Mouse (Mus musculus) embryonic fibroblast, embryonic 13.5 days (primary cell): ENCODE measurements around the gene Pecam1. TPM values are rescaled to one million over a fixed set of nuclear protein-coding genes. Genes with fewer than 3 reads are reported as not detected.
"Not testable (repeated sequence)": the region's sequence is repeated elsewhere in the genome, so short reads cannot be mapped to it uniquely, and the experiment has no call there.

Source experiments
- H3K27ac ChIP-seq: 2 replicates; pipeline ENCODE4 v1.5.1; 2012; ENCODE audit warnings: low read length, control low read depth, inconsistent platforms; ENCODE audit not compliant: insufficient read depth
- H3K4me1 ChIP-seq: 2 replicates; pipeline ENCODE4 v1.6.1; 2011; ENCODE audit warnings: low read length; ENCODE audit not compliant: control insufficient read depth, insufficient read depth
- H3K4me3 ChIP-seq: 2 replicates; pipeline ENCODE4 v1.5.1; 2011; ENCODE audit warnings: mild to moderate bottlenecking, control low read depth, low read length; ENCODE audit not compliant: insufficient read depth
- CTCF ChIP-seq: IDR thresholded peaks from 2 replicates; pipeline ENCODE4 v1.5.1; 2011; ENCODE audit warnings: mild to moderate bottlenecking, control low read depth, low read length, moderate library complexity, borderline replicate concordance; ENCODE audit not compliant: insufficient read depth
- POLR2A ChIP-seq: IDR thresholded peaks from 2 replicates; pipeline ENCODE4 v1.6.1; 2011; ENCODE audit warnings: low read depth, mild to moderate bottlenecking, control low read depth, low read length, moderate library complexity
- polyA plus RNA-seq: library from polyadenylated mRNA; stranded (reverse); fragments of >200 nt; gene quantifications from 2 replicates; pipeline ENCODE4 v1.2.4, GENCODE M21; 2011; ENCODE audit warnings: low read depth; ENCODE audit not compliant: missing spikeins, insufficient read length

The Pecam1 gene
- polyA plus RNA-seq, 1 experiment, result 1.0 TPM

DNA sequence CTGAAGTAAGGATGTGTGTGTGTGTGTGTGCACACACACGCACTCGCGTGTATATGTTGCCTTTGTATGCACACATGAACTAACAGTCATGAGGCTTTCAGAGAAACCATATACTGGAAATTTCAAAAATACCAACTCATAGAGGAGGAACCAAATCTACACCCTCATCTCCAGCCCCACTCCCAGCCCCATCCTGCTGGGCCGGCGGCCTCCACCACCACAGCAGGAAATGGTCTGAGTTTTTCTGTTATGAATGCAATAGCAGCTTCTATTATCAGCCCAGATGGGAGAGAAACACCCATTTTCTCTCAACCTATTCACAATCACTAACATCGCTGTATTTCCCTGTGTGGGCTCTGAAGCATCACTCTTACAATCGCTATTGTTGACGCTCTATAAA, 128.4 kb downstream of the Pecam1 start:
- no peak for TF ChIP-seq POLR2A
- TF ChIP-seq CTCF, result no peak

DNA sequence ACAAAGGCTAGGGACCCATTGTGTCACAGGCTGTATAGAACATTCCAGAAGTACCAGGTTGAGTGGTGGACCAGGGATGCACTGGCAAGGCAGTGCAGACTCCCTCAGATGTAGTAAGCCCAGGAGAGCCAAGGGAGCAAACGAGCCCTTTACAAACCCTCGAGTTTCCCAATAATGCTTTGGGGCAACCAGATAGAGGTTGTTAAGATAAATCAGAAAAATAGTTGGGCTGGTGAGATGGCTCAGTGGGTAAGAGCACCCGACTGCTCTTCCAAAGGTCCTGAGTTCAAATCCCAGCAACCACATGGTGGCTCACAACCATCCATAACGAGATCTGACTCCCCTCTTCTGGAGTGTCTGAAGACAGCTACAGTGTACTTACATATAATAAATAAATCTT, 131.7 kb downstream of the Pecam1 start:
- H3K4me3 ChIP-seq, H3K27ac ChIP-seq, H3K4me1 ChIP-seq: not testable (repeated sequence)

More for the DNA sequence above, 128.4 kb downstream of the Pecam1 start:
- Histone ChIP-seq H3K4me1 (no peaks in the 10 kb centered on the region), H3K4me3 (no peak overlapping the region), H3K27ac (no peak overlapping the region)

DNA sequence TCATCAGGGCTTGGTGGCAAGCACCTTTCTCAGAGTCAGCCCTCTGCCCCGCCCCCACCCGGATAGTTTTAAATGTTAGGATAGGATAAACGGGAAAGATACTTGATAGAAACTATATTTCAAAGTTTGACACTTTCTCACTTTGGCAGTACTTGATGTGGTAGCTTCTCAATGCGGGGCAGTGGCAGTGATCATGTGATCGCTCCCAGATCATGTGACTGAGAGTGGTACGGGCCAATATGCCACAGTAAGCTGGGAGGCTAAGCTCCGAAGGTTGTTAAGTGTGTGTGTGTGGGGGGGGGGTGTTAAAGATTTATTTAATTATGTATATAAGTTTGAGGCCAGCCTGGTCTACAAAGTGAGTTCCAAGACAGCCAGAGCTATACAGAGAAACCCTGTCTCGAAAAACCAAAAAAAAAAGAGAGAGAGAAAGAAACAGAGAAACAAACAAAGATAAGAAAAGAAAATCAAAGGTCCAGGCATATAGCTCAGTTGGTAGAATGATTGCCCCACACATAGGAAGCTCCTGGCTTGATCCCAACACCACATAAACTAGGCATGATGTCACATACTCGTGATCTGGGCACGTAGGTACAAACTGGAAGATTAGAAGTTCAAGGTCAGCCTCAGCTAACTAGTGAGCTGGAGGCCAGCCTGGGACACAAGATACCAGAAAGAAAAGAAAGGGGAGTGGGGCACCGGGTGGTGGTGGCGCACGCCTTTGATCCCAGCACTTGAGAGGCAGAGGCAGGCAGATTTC, 132.4 kb downstream of the Pecam1 start:
- no peak for TF ChIP-seq POLR2A
- TF ChIP-seq CTCF, result no peak
- Histone ChIP-seq H3K4me3 (no peak overlapping the region), H3K4me1 (no peaks in the 10 kb centered on the region), H3K27ac (no peak overlapping the region)

DNA sequence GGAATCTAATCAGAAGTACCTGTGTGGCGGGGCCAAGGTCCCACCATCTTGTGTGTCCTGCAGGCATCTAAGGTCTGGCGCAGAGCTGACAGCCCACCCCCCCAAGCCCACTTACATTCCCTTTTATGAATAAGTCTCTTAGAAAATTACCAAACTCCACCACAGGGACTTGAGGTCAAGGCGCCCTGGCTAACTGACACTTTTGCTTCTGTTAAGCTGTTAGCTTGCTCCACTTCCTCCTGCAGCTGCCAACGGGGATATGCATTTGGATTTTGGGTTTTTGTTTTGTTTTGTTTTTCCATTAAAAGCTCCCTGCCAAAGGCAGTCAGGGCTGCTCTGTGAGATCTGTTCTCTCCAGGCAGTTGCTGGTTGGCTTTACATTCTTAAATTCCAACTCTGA, 134.9 kb downstream of the Pecam1 start:
- H3K4me1 ChIP-seq, result no peaks in the 10 kb centered on the region
- no peak overlapping the region for H3K27ac ChIP-seq
- TF ChIP-seq POLR2A (no peak), CTCF (no peak)

GRCm38 (mm10) chr11:106614339-106614645, 136.1 kb downstream of the Pecam1 start:
- Histone ChIP-seq H3K4me1 (no peaks in the 10 kb centered on the region; the same call in 1 of the 2 replicates), H3K27ac (no peak overlapping the region), H3K4me3 (no peak overlapping the region)
- TF ChIP-seq POLR2A (no peak), CTCF (no peak)

More for the DNA sequence above, 134.9 kb downstream of the Pecam1 start:
- H3K4me3 ChIP-seq, result no peak overlapping the region

- Histone ChIP-seq H3K4me3 (peak overlapping the region; percentile 86), H3K4me1 (no peaks in the 10 kb centered on the region; the same call in 1 of the 2 replicates), H3K27ac (no peak overlapping the region)
- TF ChIP-seq CTCF (no peak), POLR2A (no peak)
These were observed 136.6 kb downstream of the Pecam1 start for GRCm38 (mm10) chr11:106613638-106614338.

GRCm38 (mm10) chr11:106612961-106613637, 137.3 kb downstream of the Pecam1 start, which contains the start of gene Tex2:
Gene Tex2, minus strand, starts transcription at chr11:106613423.
- TF ChIP-seq POLR2A (peak; percentile 57), CTCF (no peak)
- no peaks in the 10 kb centered on the region; the same call in 1 of the 2 replicates for H3K4me1 ChIP-seq
- peak within 1 kb of the TSS; percentile 38; the same call in 1 of the 2 replicates for H3K27ac ChIP-seq
- peak within 1 kb of the TSS; percentile 90 for H3K4me3 ChIP-seq

DNA sequence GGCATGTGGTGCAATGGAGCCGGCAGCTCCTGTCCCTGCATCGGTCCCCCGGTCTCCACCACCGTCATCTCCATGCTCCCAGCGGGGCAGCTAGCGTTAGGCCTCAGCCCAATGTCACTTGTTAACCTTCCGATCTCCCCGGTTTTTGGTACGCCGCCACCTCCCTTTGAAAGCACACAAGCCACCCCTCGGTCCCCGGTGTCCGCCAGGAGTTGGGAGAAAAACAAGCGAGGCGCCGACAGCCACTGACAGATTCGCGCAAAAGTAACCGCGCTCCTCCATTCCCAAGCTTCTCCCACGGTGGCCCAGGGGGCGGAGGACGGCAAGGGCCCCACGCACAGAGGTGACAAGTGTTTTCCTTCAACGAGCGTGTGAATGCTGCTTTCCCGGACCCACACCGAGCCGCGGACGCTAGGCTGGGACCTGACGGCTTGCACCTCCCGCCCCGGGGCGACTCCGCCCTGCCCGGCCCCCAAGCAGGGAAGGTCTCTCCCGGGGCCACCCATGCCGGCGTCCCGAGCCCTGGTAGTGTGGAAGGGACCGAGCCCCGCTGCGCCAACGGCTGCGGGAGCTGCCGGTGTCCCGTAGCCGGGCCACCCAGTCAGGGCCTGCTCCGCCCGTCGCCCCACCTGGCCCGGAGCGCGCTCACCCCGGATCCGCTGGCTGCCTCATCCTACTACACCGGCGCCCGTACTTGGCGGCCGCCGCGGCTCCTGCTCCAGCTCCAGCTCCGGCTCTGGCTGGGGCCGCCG, 138.0 kb downstream of the Pecam1 start:
- Histone ChIP-seq H3K27ac (peak overlapping the region; percentile 38; the same call in 1 of the 2 replicates), H3K4me1 (no peaks in the 10 kb centered on the region; the same call in 1 of the 2 replicates), H3K4me3 (peak overlapping the region; percentile 90)
- TF ChIP-seq CTCF, result no peak
- peak; percentile 69 for TF ChIP-seq POLR2A

- no peaks in the 10 kb centered on the region; the same call in 1 of the 2 replicates for H3K4me1 ChIP-seq
- no peak overlapping the region for H3K4me3 ChIP-seq
- H3K27ac ChIP-seq, result no peak overlapping the region
- TF ChIP-seq POLR2A (no peak), CTCF (no peak)
These were observed 140.7 kb downstream of the Pecam1 start for GRCm38 (mm10) chr11:106609731-106610130.
